Mouse (Mus musculus): ENCODE measurements around the gene B9d2. TPM values are rescaled to one million over a fixed set of nuclear protein-coding genes. Genes with fewer than 3 reads are reported as not detected.

B9d2 gene
- polyA plus RNA-seq, 1 experiment = 25.6 TPM

DNA sequence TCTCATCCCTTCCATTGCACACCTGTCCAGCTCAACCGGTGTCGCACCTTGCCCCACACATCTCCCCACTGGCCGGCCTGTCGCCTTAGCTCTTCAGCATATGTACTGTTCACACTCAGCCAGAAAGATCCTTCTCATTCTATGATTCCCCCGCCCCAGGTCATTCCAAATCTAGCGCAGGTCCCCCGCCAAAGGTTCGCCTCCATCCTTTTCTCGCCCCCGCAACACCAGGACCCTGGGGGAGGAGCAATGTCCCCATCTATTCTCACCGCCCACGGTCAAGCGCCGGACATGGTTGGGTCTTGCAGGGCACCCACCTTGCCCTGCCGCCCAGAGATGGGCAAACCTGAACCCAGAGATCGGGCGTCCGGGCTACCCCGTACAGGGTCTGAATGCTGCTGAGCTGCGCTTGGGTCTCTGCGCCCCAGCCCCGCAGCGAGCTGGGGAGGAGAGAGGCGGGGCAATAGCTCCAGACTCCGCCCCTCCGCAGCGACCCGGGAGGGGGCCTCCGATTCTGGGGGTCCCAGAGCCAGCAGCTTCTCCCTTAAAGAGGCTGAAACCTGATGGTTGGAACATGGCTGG, 5.8 kb upstream of the B9d2 start, which contains the start of gene Tmem91:
Tmem91 (minus strand) TSS at position 448 of the 582 bp plus-strand sequence.
- no peak for DNase-seq (ENCODE audit: low spot score)

DNA sequence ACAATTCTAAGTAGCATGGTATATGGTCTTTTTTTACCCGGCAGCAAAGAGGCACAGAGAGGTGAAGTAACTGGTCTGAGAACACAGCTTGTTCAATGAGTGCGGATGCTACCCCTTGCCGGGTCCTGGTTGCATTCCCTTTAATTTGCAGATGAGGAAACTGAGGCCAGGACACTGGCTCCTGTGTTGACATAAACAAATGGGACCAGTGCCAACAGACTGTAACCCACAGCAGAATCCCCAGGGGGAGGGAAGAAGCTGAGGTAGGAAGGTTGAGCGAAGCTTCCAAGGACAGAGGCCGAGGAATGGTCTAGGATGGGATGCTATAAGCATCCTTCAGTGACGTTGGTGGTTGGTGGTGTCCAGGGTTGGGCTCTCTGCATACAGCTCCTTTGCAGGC, 5.2 kb upstream of the B9d2 start:
- no peak for DNase-seq (ENCODE audit: low spot score)

DNA sequence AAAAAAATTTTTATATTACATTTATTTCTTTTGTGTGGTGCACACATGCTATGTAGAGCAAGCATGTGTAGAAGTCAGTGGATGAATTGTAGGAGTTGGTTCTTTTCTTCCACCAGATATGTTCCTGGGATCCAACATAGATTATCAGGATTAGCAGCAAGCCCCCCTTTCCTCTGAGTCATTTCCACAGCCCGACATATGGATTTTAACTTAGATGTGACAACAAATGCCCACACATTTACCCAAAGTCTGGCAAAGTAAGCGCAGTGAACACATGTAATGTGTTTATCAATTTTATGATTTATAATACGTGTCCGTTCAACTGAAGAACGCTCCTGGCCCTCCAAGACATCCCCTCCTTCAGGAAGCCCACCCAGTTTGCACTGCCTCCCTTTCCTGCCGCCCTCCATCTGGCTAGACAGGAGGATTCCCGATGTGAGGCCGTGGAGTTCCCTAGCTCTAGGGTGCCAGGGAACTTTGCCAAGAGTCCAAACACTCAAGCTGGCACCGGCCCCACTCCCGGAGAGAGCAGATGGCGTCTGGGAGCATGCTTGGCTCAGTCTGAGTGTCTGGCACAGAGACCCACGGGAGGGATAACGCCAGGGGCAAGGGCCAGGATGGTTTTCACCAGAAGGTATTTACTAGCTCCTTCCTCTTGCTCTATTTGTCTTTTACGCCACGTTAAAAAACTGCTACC, 4.3 kb upstream of the B9d2 start:
- peak; percentile 52 for DNase-seq (ENCODE audit: low spot score)

DNA sequence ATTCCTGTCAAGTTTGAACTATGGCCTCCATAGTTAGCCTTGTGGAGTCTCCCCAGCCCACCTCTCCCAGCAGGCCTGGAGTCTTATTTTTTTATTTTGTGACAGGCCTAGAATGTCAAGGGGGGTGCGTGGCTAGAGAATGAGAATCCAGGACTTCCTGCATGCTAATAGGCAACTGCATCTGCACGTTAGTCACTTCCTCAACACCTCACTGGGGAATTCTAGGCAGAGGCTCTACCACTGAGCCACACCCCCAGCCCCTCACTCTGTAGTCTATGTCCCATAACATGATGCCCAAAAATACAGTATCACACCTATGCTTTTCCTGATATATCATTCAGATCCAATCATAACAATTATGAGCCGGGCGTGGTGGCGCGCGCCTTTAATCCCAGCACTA, 3.6 kb upstream of the B9d2 start:
- no peak for DNase-seq (ENCODE audit: low spot score)

DNA sequence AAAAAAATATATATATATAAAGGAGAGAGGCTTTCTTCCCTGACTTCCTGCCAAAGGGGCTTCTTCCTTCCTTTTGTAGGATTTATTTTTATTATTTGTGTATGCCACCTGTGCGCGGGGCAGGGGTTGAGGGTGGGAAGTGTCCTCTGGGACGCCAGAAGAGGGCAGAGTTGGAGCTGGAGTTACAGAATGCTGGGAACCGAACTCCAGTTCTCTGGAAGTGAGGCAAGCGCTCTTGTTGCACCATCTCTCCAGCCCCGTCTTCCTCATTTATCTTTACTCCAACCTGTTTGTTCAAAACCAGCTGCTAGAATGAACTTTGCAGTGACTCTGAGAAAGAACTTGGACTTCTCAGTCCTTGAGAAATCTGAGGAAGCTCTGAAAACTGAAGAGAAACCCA, 609 bp upstream of the B9d2 start:
- DNase-seq (ENCODE audit: low spot score) = no peak

DNA sequence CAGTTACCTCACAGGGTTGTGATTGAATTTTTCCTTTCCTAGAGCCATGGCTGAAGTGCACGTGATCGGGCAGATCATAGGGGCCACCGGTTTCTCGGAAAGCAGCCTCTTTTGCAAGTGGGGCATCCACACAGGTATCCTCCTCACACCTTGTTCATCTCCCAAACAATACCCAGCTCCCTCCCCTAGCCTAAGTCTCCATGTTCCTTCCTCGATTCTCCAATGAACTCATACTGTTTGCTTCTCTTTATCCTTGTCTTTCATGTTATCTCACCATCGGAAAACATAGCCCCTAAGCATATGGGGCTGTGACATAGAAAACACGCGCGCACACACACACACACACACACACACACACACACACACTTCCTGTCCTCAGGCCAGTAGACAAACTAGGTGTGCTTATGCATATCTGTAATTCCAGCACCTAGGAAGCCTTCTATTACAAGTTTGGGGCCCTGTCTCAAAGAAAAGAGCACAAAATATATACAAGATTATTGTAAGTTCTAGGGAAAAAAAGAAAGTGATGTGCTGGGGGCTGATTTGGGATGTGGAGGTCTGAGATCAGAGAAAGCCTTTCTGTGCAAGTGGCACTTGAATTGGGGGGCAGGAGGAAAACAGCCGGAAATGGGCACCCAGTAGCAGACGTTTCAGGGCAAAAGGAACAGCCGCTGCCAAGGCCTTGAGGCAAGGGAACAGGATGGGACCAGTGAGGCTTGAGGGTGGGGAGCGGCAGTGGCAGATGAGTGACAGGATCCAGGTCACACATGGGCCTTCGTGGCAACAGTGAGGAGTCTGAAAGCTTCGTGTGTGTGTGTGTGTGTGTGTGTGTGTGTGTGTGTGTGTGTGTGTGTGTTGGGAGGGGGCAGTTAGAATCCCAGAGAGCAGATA, 1.0 kb downstream of the B9d2 start:
- DNase-seq (ENCODE audit: low spot score) = no peak

DNA sequence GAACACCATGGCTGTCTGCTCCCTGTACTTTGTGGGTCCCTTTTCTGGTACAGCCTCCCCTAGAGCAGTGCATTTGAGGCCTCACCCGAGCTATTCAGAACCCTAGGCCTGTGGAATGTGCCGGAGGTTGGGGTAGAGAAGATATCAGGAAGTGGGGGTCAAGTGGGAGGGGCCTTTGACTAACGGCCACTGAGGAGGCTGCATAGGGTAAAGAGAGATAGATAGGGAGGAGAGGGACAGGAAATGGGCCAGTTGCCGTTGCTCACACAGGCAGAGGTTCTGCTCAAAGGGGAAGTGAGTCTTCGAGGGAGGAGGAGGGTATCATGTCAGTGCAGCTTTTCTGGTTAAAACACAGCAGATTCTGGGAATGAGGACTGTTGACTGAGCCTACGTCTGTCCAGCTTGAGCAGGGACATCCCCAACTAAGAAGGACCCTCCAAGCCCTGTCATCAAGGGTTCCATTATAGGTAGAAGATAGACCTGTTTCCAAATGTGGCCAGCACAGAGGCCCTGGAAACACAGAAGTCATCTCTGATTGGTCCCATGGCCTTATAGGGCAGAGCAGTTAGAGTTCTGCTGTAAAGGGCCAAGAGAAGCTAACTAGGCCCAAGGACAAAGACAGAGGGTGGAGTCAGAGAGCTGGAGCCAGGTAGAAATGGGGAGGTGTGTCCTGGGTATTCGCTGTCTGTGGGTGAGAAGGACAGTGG, 3.0 kb downstream of the B9d2 start:
- no peak for DNase-seq (ENCODE audit: low spot score)

DNA sequence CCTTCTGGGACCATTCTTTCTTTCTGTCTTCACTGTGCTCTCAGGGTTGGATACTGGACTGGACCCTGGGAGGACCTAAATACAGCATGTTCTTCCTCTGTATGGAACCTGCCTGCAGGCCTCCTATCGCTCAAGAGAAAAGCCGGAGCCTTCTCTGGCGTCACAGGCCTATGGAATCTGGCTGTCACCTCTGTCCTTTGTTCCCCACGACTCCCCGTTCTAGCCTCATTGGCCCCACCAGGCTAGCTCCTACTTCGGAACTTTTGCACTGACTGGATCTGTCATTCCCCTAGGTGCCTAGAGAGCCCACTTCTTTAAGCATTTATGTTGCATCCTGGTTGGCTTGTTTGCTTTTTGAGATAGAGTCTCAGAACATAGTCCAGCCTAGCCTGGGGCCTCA, 4.1 kb downstream of the B9d2 start:
- no peak for DNase-seq (ENCODE audit: low spot score)

DNA sequence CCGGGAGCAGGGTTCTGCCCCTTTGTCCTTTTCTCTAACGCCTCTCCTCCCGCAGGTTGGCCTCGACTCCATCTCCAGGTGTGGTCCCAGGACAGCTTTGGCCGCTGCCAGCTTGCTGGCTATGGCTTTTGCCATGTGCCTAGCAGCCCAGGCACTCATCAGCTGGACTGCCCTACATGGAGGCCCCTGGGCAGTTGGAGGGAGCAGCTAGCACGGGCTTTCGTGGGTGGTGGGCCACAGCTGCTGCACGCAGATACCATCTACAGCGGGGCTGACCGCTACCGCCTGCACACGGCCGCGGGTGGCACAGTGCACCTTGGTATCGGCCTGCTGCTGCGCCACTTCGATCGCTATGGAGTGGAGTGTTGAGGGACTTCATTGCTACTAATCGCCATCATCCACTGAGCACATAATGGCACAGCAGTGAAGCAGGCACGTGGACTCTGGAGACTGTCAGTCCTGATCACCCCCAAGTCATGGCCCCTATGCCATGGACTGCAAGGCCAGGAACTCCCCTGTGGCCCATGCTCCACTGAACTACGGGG, 5.4 kb downstream of the B9d2 start:
- DNase-seq (ENCODE audit: low spot score) = no peak

DNA sequence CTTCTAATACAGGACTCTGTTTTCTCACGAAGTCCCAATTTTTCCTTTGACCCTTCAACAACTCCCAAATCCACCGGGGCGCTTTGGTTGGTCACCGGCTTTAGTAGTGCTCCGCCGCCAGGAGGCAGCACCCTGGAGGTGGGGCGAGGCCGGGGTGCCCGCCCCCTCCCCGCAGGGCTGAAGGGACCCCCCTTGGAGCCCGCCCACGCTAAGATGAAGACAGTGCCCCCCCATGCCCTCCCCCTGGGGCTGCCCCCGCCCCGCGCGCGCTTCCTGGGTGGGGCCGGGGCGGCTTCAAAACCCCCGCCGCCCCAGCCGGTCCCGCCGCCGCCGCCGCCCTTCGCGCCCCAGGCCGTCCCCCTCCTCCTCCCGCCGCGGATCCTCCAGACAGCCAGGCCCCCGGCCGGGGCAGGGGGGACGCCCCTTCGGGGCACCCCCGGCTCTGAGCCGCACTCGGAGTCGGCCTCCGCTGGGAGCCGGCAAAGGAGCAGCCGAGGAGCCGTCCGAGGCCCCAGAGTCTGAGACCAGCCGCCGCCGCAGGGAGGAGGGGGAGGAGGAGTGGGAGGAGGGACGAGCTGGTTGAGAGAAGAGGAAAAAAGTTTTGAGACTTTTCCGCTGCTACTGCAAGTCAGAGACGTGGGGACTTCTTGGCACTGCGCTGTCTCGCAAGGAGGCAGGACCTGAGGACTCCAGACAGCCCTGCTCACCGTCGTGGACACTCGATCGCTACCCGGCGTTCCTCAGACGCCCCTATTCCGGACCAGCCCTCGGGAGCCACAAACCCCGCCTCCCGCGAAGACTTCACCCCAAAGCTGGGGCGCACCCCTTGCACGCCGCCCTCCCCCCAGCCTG, 6.3 kb downstream of the B9d2 start, which contains the start of gene Tgfb1:
Tgfb1 (plus strand) TSS at position 323 of the 852 bp plus-strand sequence.
- peak; percentile 78 for DNase-seq (ENCODE audit: low spot score)

DNA sequence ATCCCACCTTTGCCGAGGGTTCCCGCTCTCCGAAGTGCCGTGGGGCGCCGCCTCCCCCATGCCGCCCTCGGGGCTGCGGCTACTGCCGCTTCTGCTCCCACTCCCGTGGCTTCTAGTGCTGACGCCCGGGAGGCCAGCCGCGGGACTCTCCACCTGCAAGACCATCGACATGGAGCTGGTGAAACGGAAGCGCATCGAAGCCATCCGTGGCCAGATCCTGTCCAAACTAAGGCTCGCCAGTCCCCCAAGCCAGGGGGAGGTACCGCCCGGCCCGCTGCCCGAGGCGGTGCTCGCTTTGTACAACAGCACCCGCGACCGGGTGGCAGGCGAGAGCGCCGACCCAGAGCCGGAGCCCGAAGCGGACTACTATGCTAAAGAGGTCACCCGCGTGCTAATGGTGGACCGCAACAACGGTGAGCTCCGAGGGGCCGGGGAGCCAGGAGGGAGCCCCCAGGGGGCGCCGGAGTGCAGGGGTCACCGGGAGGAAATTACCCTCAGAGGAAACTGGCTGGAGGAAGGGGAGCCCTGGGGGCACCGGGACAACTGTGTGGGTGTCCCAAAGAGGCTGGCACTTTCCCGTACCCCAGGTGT, 7.3 kb downstream of the B9d2 start:
- no peak for DNase-seq (ENCODE audit: low spot score)

DNA sequence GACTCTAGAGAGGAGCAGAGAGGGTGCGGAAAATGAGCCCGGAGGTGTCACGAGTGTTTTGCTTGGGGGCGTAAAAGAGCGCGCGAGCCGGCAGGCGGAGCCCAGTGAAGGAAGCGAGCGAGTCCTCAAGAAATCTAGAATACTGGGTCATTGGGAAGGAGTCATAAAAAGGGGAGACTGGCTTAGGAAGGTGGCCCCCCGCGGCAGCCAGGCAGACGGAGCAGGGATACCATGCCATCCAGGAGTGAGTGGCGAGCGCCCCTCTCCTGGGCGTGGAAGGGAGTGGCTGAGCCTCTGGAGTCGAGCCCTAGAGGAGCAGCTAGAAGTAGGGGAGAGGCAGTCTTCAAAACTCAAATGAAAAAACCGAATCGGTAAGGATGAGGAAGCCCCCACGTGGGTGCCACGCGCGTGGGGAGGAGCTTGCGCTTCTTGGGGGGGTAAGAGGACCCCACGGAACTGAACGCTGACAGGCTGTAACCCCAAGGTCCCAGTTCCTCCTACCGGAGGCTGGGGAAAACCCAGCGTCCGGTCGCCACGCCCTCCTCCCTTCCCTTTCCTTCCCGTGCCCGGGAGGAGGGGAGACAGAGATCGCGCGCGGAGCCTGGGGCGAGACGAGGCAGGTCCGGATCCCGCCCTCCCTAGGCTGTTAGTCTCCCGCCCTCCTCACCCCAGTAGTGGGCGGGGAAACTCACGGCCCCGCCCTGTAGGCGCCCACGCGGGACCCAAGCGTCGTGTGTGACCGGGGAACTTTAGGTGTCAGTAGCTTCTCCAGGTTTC, 8.4 kb downstream of the B9d2 start:
- DNase-seq (ENCODE audit: low spot score) = peak; percentile 75

DNA sequence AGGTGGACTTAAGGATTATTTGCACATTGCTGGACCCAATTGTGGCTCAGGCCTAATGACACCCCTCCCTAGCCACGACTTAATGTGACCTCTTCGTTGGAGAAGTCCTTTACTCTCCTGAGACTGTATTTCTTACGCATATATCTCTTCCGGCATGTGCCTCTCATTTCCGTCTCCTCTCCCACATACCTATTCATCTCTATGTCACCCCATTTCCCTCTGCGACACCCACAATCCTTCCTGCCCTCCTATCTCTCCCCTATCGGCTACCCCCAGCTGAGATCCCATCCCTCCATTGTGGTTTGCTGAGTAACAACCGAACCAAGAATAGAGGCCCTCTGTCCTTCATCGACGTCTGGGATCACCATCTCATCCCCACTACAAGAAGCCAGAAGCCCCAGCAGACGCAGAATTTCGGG, 9.0 kb downstream of the B9d2 start:
- no peak for DNase-seq (ENCODE audit: low spot score)

DNA sequence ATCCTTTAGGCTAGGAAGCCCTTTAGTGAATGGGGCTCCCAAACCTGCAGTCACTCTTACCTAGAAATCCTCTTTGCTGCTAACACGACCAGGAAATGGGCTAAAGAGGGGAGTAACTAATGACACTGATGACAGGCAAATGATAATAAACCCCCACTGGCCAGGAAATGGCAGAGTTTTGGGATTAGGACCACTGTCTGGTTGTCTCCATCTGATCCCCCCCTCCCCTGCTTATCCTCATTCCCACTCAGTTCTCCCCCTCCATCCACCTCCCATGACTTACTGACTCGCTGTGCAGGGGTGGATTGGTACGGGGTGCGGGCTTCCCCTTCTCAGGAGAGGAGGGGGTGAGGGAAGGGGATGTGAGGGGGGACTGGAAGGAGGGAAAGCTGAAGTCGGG, 9.5 kb downstream of the B9d2 start:
- DNase-seq (ENCODE audit: low spot score) = no peak

DNA sequence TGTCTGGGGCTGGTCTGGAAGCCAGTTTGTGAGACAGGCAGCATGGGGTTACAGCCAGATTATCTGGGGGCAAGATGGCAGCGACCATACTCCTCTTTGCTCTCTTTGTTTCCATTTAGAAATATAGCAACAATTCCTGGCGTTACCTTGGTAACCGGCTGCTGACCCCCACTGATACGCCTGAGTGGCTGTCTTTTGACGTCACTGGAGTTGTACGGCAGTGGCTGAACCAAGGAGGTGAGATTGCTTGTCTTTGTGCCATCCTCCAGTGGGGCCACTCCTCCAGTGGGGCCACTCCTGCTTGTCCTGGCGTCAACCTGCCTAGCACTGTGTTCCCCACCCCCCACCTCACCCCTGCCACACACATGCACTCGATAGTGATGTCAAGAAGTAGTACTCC, 13.5 kb downstream of the B9d2 start:
- DNase-seq (ENCODE audit: low spot score) = no peak

DNA sequence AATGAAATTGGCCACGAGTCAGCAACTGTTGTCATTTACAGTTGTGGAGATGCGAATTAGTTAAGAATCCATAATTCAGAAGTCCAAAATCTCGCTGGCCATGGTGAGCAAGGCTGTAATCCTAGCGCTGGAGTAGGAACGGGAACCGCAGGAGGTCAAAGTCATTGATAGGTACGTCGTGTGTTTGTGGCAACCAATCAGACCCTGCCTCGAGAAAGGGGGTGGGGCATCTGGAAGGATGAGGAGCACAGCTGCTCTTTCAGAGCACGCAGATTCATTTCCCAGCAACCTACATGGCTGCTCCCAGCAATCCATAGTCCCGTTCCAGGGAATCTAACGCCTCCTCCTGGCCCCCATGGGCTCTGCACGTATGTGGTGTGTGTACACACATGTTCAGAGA, 19.3 kb downstream of the B9d2 start:
- DNase-seq (ENCODE audit: low spot score) = no peak

DNA sequence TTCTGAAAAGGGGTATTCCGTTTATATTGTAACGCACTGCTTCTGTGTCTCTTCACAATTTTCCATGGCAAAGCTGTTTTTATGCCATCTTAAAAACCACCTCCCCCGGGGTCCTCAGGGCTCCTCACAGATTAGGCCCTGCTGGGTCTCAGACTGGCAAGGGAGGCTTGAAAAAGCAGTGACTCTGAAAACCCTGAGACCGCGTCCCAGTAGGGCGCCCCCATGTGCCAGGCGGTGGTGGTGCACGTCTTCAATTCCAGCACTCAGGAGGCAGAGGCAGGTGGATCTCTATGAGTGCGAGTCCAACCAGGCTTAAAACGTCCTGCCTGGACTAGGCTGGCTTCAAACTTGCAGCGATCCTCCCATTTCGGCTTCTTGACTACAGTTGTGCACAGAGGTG, 20.2 kb downstream of the B9d2 start:
- no peak for DNase-seq (ENCODE audit: low spot score)

DNA sequence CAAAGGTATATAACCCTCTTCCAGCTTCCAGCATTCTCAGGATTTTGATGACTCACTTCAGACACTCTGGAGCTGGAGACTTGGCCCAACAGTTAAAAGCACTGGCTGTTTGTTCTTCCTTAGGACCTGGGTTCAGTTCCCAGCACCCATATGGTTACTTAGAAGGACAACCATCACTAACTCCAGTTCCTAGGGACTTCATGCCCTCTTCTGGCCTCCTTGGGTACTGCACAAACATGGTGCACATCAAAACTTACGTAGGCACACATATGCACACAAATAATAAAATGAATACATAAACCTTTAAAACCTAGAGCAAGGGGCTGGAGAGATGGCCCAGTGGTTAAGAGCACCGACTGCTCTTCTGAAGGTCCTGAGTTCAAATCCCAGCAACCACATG, 21.8 kb downstream of the B9d2 start:
- DNase-seq (ENCODE audit: low spot score) = no peak

DNA sequence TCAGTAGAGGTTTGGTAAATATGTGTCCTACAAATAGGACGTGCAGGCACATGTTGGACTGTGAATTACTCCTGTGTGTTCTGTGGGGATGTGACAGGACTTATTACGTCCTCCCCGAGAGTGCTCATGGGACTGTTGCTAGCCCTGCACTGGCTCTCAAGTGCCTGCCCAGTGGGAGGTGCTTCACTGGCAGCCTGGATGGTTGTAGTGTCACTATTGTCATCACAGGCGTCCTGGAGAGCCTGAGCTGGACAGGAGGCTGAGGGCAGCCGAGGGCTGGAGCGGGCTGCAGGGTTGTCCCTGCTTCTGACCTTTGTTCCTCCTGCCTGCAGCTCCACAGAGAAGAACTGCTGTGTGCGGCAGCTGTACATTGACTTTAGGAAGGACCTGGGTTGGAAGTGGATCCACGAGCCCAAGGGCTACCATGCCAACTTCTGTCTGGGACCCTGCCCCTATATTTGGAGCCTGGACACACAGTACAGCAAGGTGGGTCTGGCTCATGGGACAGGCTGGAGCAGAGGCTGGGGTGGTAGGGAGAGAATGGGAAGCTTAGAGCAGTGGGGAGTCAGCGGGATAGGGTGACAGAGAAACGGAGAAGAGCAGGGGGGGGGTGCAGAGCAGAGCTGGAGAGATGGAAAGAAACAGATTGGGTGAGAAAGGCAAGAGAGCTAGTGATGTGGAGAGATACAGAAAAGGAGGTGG, 23.4 kb downstream of the B9d2 start:
- DNase-seq (ENCODE audit: low spot score) = no peak
